Mouse (Mus musculus) adrenal gland, adult 18-20 months (tissue): Measurements from ENCODE around the gene Cldn11. TPM values are rescaled to one million over a fixed set of nuclear protein-coding genes. Genes with fewer than 3 reads are reported as not detected.

ENCODE experiments used
- DNase-seq, 2 experiments: peaks; one replicate each; pipeline ENCODE4 v3.0.0; 2021 to 2022; ENCODE audit warnings: low spot score in 2 of 2
- total RNA-seq, 2 experiments: library from RNA; stranded (reverse); gene quantifications; 1 replicate in 1 of 2; 2 replicates in 1 of 2; pipeline ENCODE4 v1.2.3; 2021

The Cldn11 gene
- total RNA-seq, 2 experiments from 2014 or later: 6.3 to 13.1 TPM

DNA sequence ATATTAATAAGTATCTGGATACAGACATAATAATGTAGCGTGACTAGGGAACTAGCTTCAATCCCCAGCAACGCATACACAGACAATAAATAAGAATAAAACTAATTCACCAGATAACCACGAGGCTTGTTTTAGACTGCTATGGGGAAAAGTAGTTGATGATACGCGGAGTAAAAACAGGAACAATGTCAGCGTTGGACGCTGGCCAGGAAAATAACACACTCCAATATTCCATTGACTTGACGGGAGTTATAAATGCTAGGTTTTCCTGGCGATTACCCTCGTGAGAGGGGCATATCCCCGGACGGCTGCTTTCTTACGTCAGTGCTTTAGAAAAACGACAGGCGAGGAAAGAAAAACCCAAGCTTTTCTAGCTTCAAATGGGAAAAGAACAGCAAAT is 8.1 kb downstream of the Cldn11 start:
- no peak for DNase-seq

DNA sequence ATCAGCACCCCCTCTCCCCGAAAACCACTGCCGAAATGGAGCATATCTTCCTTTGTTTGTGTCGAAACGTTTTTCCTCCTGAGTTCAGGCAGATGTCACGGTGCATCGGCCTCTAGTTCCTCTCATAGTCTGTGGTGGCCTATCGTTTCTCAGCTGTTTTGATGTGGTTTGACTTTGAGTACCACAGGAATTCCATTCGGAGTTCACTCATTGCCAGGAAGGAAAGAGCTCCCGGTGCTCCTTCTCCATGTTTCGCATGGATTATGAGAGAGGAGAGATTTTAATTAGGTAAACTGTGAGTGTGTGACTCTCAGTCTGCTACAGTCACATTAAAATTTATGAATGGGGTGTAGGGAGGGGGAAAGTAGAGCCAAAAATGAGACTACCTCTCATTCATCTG is 10.3 kb downstream of the Cldn11 start:
- no peak for DNase-seq

DNA sequence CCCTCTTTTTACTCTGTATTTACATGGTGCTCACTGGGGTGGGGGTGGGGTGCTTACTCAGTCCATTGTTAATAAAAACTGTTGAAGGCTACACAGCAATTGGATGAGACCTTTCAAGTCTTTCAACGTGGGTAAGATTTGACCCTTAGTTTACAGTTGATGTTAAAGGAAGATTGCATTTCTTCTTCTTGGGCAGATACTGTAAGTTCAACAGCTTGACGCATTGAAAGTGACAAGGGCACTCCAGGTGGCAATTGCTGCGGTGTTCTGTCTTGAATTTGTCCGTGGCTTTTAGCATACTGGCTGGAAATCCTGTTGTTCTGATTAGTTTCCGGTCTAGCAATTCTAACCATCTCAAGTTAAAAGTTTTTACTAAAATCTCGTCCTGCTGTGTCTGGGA is 11.6 kb downstream of the Cldn11 start:
- no peak for DNase-seq

DNA sequence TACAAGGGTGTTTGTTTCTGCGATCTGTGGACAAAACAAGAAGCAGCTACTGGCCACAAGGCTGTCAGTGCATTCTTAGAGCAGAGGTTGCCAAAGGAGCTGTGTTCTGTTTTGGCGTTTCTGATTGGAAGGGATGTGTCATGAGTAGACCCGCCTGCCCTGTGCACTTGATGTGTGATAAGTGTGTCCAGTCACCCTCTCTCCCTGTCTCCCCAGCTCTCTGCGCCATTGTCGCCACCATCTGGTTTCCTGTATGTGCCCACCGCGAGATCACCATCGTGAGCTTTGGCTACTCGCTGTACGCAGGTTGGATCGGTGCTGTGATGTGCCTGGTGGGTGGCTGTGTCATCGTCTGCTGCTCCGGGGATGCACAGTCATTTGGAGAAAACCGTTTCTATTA is 13.1 kb downstream of the Cldn11 start:
- no peak for DNase-seq

DNA sequence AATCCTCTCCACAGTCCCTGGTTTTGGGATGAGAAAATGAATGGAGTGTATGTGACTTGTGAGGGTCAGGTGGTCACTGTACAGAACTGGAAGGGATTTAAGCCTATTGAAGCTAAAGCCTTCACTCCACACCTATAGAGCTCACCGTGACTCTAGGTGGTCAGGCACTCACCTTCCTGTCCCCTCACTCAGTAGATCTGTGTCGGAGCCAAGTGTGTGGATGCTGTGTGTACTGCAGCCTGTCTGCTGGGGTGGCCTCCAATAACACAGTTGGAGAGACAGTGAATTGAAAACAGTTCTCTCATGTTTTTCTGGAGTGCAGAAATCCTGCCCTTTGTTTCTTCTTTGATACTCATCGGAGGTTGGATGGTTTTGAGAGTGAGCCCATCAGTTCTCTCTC is 16.1 kb downstream of the Cldn11 start:
- DNase-seq: no peak

DNA sequence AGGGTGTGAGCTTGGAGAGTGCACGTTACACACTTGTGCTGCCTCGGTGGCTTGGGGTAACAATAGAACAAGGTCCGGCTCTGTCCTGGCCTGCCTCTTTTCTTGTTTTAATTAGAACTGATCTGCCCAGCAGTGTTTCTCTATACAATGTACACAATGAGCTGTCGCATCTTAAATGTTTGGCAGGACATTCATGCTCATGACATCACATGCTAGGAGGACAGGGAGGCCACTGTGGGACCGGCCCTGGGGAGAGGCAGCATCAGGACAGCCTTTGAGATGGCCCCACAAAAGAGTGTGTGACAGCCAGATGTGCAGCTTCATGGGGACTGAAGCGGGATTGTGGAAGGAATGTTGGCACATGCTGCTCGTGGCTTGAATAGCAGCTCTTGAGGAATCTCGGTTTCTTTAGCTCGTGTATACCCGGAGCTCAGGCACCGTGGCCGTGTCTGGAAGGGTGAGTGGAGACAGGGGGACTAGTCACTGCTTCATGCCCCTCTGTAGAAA is 16.7 kb downstream of the Cldn11 start:
- no peak for DNase-seq

DNA sequence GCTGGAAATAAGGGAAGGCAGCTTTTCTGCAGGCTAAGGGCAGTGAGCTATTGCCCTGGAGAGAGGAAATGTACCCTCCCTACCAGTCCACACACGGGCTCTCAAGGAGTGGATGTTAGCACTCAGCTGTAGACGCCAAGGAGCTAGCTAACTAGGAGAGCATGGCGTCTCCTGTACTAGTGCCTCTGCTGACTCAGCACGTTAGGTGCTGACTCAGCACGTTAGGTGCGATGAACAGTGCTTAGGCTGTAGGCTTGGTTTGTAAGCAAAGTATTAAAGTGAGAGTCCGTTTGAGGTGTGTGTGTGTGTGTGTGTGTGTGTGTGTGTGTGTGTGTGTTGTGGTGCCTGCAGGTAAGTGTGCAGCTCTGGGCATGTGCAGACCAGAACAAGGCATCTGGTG is 40.6 kb downstream of the Cldn11 start:
- no peak for DNase-seq

DNA sequence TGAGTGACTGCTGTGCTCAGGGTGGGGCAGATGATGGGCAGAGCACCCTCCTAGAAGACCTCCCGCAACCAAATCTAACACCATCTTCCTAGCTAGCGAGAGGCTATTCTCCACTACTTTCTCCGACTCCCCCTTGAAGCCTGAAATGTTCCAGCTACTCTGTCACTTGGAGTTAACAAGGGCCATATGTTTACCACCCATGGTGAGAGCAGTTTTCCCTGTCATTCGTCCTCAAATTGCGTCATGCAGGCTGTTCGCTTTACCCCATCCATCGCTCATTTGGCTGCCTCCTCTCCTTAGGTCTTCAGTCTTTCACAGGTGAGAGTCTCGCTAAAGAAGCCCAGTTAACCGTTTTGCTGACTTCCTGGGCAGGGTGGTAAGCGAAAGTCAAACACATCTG is 41.7 kb downstream of the Cldn11 start:
- no peak for DNase-seq

DNA sequence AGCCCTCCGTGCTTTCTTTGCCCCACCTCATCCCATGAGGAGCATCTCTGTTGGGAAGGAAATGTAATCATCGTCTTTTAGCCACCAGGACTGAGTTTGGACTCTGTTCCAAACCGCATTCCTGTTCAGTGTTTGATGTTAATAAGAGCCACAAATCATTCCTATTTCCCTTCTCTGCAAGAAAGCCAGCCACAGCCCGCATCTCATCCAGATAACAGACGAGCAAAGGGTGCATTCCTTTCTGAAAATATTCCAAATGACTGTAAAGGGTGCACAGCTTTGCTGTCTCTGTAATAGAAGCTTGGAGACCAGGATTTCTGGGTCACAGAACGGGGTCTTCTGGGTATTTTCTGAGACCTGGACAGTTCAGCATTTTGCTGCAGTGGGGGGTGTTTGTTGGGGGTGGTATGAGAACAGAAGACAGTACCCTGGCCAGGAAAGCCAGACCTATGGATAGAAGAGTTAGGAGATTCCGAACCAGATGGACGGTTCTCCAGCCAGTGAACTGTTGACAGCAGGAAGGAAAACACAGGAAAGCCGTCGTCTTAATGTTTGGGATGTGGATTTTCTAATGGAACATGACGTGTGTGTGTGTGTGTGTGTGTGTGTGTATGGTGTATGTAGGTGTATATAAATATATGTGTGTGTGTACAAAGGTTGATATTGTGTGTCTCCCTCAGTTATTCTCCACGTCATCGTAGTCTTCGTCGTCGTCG is 49.6 kb downstream of the Cldn11 start:
- no peak for DNase-seq

DNA sequence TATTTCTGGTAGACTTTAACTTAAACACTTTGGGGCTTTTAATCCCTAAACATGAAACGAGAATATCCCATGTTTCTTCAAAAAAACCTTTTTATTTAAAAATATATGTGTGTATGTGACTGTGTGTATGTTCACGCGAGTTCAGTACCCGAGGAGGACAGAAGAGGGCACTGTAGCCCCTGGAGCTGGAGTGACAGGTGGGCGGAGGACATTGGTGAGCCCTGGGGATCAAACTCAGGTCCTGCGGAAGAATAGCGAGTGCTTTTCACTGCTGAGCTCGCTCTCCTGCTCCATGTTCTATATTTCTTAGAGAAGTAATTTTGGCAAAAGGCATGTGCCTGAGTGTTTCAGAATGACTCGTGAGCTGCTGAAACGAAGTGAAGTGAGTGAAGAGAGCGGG is 54.2 kb downstream of the Cldn11 start:
- no peak for DNase-seq

DNA sequence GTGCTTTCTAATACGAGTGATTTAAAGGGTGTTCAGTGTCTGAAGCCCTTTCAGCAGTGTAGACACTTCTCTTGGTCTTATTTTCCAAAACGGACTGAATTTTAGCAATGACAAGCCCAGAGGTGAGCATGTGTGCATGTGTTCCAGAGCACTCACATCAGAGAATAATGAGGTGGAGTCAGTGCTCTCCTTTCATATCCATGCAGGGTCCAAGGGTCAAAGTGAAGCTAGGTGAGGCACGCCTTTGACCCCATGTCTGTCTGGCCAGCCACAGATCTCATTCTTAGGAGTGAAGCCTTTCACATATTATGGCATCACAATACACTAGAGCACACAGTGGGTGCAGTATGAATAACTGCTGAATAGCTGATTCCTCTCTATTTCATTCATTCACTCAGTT is 55.4 kb downstream of the Cldn11 start:
- DNase-seq: no peak

DNA sequence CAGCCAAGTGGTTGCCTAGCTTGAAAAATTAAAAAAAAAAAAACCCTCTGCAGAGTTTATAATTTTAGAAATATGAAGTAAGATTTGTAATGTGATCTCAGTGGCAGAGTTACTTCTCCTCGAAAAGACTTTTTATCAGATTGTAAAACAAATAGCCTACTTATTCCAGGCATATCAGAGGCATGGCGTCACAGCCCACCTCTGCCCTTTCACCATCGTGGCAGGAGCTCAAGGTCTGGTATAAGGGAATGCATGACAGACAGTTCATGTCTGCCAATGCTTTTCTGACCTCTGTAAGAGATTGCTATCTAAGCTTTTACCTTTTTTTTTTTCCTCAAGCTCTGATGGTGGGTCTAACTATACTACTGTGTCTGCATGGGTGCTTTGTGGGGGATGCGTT is 58.3 kb downstream of the Cldn11 start:
- no peak for DNase-seq

DNA sequence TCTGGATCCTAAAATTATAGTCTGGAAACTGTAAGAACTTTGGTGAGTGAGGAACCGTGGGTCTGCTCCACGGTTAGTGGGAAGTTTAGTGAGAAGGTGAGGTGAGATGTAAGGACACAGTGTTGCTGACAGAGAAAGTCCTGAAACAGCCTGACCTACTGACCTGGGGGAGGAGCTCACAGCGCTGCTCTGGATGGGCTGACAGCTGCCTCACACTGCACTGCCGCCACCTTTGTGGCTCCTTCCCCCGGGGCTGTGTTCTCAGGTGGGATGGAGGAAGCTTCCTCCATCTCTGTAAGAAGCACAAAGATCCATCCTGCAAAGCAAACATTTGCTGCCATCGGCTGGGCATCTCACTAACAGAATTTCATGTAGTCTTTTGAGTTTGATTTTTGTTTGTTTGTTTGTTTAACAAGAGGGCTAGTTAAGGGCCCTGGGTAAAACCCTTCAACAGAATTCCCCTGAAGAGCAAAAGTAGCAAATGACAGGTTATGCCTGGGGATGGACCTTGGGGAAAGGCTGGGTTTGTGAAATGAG is 58.8 kb downstream of the Cldn11 start:
- no peak for DNase-seq

DNA sequence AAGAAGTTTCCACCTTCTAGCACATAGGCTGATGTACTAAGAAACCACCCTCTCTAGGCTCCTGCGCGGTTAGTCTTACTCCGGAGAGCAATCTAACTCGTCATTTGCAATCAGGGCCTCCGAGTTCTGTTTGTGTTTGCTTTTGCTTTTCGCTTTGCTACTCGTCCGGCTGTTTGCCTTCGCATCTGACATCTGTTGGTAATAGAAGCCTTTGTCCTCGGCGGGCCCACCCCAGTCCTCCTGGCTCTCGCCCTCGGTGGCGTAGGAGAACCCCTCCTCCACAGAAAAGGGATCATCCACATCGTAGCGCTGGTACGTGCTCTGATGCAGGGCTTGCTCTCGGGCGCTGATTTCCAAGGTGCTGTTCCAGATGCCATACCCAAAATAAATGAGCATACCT is 59.3 kb downstream of the Cldn11 start:
- DNase-seq: no peak

DNA sequence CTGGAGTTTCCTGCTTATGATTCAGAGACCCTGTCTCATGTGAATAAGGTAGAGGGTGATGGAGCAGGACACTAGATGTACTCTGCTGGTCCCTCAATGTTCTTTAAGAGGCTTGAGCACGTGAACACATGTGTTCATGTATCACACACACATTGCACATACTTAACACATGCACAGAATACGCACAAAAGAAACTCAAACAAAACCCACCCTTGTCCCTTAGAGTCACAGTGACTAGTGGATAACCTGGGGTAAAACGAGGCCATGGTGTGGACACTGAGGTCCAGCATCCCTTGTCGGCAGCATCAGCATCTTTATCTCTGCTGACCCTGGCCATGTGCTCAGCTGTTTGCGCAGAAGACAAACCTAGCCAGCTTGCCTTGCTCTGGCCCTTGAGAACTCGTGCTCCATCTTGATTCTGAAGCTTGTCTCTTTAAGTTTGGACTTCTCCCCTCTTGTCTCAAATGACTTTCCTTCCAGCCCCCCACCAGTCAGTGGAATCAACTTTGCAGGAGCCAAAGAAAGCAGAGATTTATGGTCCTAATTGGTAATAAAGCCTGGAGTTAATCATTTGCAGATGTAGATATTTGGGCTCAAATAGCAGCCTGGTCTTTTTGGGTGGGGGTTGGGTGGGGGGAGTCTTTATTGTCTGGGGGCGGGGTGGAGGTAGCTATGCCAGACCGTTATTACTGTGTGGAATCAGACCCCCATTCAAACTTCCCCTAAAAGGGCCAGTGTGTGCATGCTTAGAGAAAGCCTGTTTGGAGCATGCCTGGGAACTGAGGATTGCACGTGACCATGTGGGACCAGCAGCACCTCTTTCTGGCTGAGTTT is 62.7 kb downstream of the Cldn11 start:
- DNase-seq: no peak

DNA sequence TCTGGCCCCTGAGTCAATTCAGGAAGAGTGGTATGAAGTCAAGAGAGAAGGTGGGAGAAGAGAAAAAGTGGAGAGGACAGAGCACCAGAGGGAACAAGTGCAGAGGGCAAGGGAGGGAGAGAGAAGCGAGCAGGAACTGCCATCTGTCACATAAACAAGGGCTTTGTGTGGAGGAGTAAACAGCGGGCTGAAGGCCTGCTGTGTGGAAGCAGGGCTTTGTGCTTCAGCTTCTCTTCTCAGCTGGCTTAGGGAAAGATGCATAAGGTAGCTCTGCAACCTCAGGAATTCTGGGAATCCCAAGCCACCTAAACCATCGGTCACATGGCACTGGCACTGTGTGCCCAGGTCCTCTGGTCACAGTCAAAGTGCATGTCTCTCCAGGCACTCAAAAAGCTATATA is 64.1 kb downstream of the Cldn11 start:
- no peak for DNase-seq

Other genes with a start within 250 kb of the Cldn11 start
- 10 to 100 TPM; 30.6 to 31.9 TPM for gene Phc3, start 180.5 kb upstream of the Cldn11 start, total RNA-seq
- gene Prkci, start 154.2 kb upstream of the Cldn11 start, total RNA-seq: 10 to 100 TPM; 42.8 TPM
- 10 to 100 TPM; 24.3 to 34.4 TPM for gene Skil, start 54.9 kb upstream of the Cldn11 start, total RNA-seq
- gene Slc7a14, start 160.5 kb downstream of the Cldn11 start, total RNA-seq: 1 to 10 TPM; 3.1 to 4.3 TPM